Mouse (Mus musculus) hindbrain, embryonic 14.5 days (tissue): ENCODE measurements at regions not wholly inside any gene's neighbourhood (a gene's known extent, or its start where the extent isn't known, plus 50 kb on each side); places are given as distances from the start of the nearest gene placed in this dataset.

Experiments
- ATAC-seq: fragments of 200-750 bp; cut with Nextera tagmentation; 2 replicates; pipeline ENCODE4 v1.8.0; 2017; ENCODE audit warnings: moderate number of reproducible peaks, mild to moderate bottlenecking, moderate TSS enrichment, moderate library complexity; ENCODE audit not compliant: low FRiP score
- DNase-seq: peaks from one replicate; pipeline ENCODE4 v3.0.0-alpha.2; 2015; ENCODE audit warnings: low spot score
- H3K27ac ChIP-seq: fragments of 300-500 bp; sonication (generic); 2 replicates; pipeline ENCODE4 v1.5.1; 2014; ENCODE audit warnings: mild to moderate bottlenecking, moderate library complexity
- H3K27me3 ChIP-seq: fragments of 300-500 bp; sonication (generic); 2 replicates; pipeline ENCODE4 v1.6.1; 2014; ENCODE audit warnings: mild to moderate bottlenecking, low read length, mixed read lengths; ENCODE audit not compliant: control insufficient read depth, insufficient read depth
- H3K36me3 ChIP-seq: fragments of 300-500 bp; sonication (generic); replicated peaks from 2 replicates; pipeline ENCODE4 v1.6.1; 2014; ENCODE audit not compliant: control insufficient read depth, insufficient read depth
- H3K4me1 ChIP-seq: fragments of 300-500 bp; sonication (generic); replicated peaks from 2 replicates; pipeline ENCODE4 v1.6.1; 2014; ENCODE audit warnings: antibody characterized with exemption, low read length, mixed read lengths; ENCODE audit not compliant: control insufficient read depth, insufficient read depth
- H3K4me2 ChIP-seq: fragments of 300-500 bp; sonication (generic); replicated peaks from 2 replicates; pipeline ENCODE4 v1.6.1; 2014; ENCODE audit warnings: mild to moderate bottlenecking, moderate library complexity
- H3K4me3 ChIP-seq: fragments of 300-500 bp; sonication (generic); replicated peaks from 2 replicates; pipeline ENCODE4 v1.5.1; 2014; ENCODE audit warnings: mild to moderate bottlenecking, low read length
- H3K9ac ChIP-seq: fragments of 300-500 bp; sonication (generic); 2 replicates; pipeline ENCODE4 v1.6.1; 2014
- H3K9me3 ChIP-seq: fragments of 300-500 bp; sonication (generic); 2 replicates; pipeline ENCODE4 v1.6.1; 2016; ENCODE audit warnings: low read length; ENCODE audit not compliant: control insufficient read depth
- WGBS: fragments of 180-500 bp; shearing (Covaris S2); extraction: QIAGEN DNeasy Blood & Tissue Kit; methylation state at CpG from one replicate; pipeline ENCODE4 v1.1.7; 2014; 5-methylcytosine and 5-hydroxymethylcytosine counted together

- ATAC-seq, result no peak
- DNase-seq, result no peak
- H3K4me3 ChIP-seq, result no peak overlapping the region
- no peak overlapping the region for H3K4me2 ChIP-seq
- no peaks in the 10 kb centered on the region for H3K27me3 ChIP-seq
- peak overlapping the region; percentile 14; the same call in 1 of the 2 replicates for H3K27ac ChIP-seq
- H3K9ac ChIP-seq, result no peak overlapping the region
- H3K4me1 ChIP-seq, result no peaks in the 10 kb centered on the region
- H3K36me3 ChIP-seq, result no peaks in the 10 kb centered on the region
- H3K9me3 ChIP-seq, result no peaks in the 10 kb centered on the region
- WGBS, result 68% methylated on average over 9 of the region's 9 CpGs
Observed at GRCm38 (mm10) chr4:106067023-106067422, 249.0 kb upstream of the Usp24 start.

GRCm38 (mm10) chr4:106083546-106083945 is 232.5 kb upstream of the Usp24 start:
- ATAC-seq, result no peak

GRCm38 (mm10) chr4:106091927-106092675 is 223.9 kb upstream of the Usp24 start:
- ATAC-seq, result no peak
- Histone ChIP-seq H3K9ac (no peak overlapping the region), H3K36me3 (no peaks in the 10 kb centered on the region), H3K27ac (no peak overlapping the region), H3K4me3 (no peak overlapping the region), H3K27me3 (no peaks in the 10 kb centered on the region), H3K4me2 (no peak overlapping the region), H3K9me3 (no peaks in the 10 kb centered on the region), H3K4me1 (no peaks in the 10 kb centered on the region)
- WGBS, result 66% methylated on average over 9 of the region's 9 CpGs
- DNase-seq, result no peak

More at GRCm38 (mm10) chr4:106083546-106083945, 232.5 kb upstream of the Usp24 start:
- Histone ChIP-seq H3K4me3 (no peak overlapping the region), H3K27me3 (no peaks in the 10 kb centered on the region), H3K9ac (no peak overlapping the region), H3K9me3 (no peaks in the 10 kb centered on the region), H3K4me1 (no peaks in the 10 kb centered on the region), H3K27ac (no peak overlapping the region), H3K4me2 (no peak overlapping the region), H3K36me3 (no peaks in the 10 kb centered on the region)
- no peak for DNase-seq

GRCm38 (mm10) chr4:106092676-106093070 is 223.3 kb upstream of the Usp24 start:
- no peak for DNase-seq
- H3K27ac ChIP-seq, result no peak overlapping the region
- no peaks in the 10 kb centered on the region for H3K36me3 ChIP-seq
- H3K4me1 ChIP-seq, result no peaks in the 10 kb centered on the region
- no peak overlapping the region for H3K4me3 ChIP-seq
- H3K4me2 ChIP-seq, result no peak overlapping the region
- WGBS, result 71% methylated on average over 6 of the region's 6 CpGs
- no peaks in the 10 kb centered on the region for H3K27me3 ChIP-seq
- no peak overlapping the region for H3K9ac ChIP-seq
- ATAC-seq, result no peak
- H3K9me3 ChIP-seq, result no peaks in the 10 kb centered on the region

- Histone ChIP-seq H3K4me1 (no peaks in the 10 kb centered on the region), H3K36me3 (no peaks in the 10 kb centered on the region), H3K27me3 (no peaks in the 10 kb centered on the region), H3K9ac (no peak overlapping the region), H3K27ac (no peak overlapping the region), H3K4me3 (no peak overlapping the region), H3K4me2 (no peak overlapping the region), H3K9me3 (no peaks in the 10 kb centered on the region)
- DNase-seq, result no peak
- 90% methylated on average over 2 of the region's 2 CpGs for WGBS
- ATAC-seq, result no peak
Observed at GRCm38 (mm10) chr4:106093252-106093651, 222.8 kb upstream of the Usp24 start.

GRCm38 (mm10) chr4:106094882-106095556 is 221.0 kb upstream of the Usp24 start:
- Histone ChIP-seq H3K9ac (no peak overlapping the region), H3K4me1 (no peaks in the 10 kb centered on the region), H3K4me2 (no peak overlapping the region), H3K27me3 (no peaks in the 10 kb centered on the region), H3K36me3 (no peaks in the 10 kb centered on the region), H3K9me3 (0 out of 2 replicates have a peak, but pooled peaks cover 4% of the 10 kb centered on the region), H3K4me3 (no peak overlapping the region), H3K27ac (no peak overlapping the region)
- ATAC-seq (no peak), DNase-seq (no peak)
- 82% methylated on average over 11 of the region's 11 CpGs for WGBS

GRCm38 (mm10) chr4:106096130-106096529 is 219.9 kb upstream of the Usp24 start:
- no peak overlapping the region for H3K9ac ChIP-seq
- H3K4me2 ChIP-seq, result no peak overlapping the region
- WGBS, result 66% methylated on average over 3 of the region's 3 CpGs
- H3K27ac ChIP-seq, result no peak overlapping the region
- ATAC-seq (no peak), DNase-seq (no peak)
- no peak overlapping the region for H3K4me3 ChIP-seq
- no peaks in the 10 kb centered on the region for H3K27me3 ChIP-seq
- no peaks in the 10 kb centered on the region for H3K36me3 ChIP-seq
- 0 out of 2 replicates have a peak, but pooled peaks cover 4% of the 10 kb centered on the region for H3K9me3 ChIP-seq
- H3K4me1 ChIP-seq, result peaks cover 10% of the 10 kb centered on the region; the same call in 1 of the 2 replicates

GRCm38 (mm10) chr4:106097846-106098245 is 218.2 kb upstream of the Usp24 start:
- 84% methylated on average over 1 of the region's 1 CpGs for WGBS
- H3K4me3 ChIP-seq, result no peak overlapping the region
- no peaks in the 10 kb centered on the region for H3K36me3 ChIP-seq
- ATAC-seq (no peak), DNase-seq (no peak)
- no peaks in the 10 kb centered on the region for H3K27me3 ChIP-seq
- H3K9me3 ChIP-seq, result 0 out of 2 replicates have a peak, but pooled peaks cover 4% of the 10 kb centered on the region
- H3K4me2 ChIP-seq, result no peak overlapping the region
- no peak overlapping the region for H3K9ac ChIP-seq
- peaks cover 25% of the 10 kb centered on the region for H3K4me1 ChIP-seq
- no peak overlapping the region for H3K27ac ChIP-seq

- 37% methylated on average over 11 of the region's 11 CpGs for WGBS
- Histone ChIP-seq H3K27me3 (no peaks in the 10 kb centered on the region), H3K4me2 (no peak overlapping the region), H3K9me3 (0 out of 2 replicates have a peak, but pooled peaks cover 4% of the 10 kb centered on the region), H3K27ac (0 out of 2 replicates have a peak overlapping the region, but pooled peaks have one; percentile 29), H3K36me3 (no peaks in the 10 kb centered on the region), H3K4me1 (peaks cover 36% of the 10 kb centered on the region), H3K9ac (no peak overlapping the region), H3K4me3 (no peak overlapping the region)
- ATAC-seq (no peak), DNase-seq (no peak)
Observed at GRCm38 (mm10) chr4:106100211-106101025, 215.6 kb upstream of the Usp24 start.
